Mouse (Mus musculus) erythroblast, embryonic 14.5 days (primary cell): ENCODE data around the gene Abhd12b. TPM values are rescaled to one million over a fixed set of nuclear protein-coding genes. Genes with fewer than 3 reads are reported as not detected.

ENCODE experiments used
- H3K27me3 ChIP-seq: 2 replicates; pipeline ENCODE4 v1.6.1; 2012; ENCODE audit warnings: inconsistent platforms; ENCODE audit not compliant: control insufficient read depth
- H3K36me3 ChIP-seq: 2 replicates; pipeline ENCODE4 v1.6.1; 2012; ENCODE audit warnings: mild to moderate bottlenecking, inconsistent platforms; ENCODE audit not compliant: control insufficient read depth
- H3K4me1 ChIP-seq: 2 replicates; pipeline ENCODE4 v1.6.1; 2012; ENCODE audit warnings: inconsistent platforms; ENCODE audit not compliant: control insufficient read depth
- H3K4me3 ChIP-seq: replicated peaks from 2 replicates; pipeline ENCODE3; 2012; ENCODE audit warnings: moderate library complexity, mild to moderate bottlenecking, inconsistent platforms
- H3K9me3 ChIP-seq: 2 replicates; pipeline ENCODE4 v1.6.1; 2012; ENCODE audit warnings: low read length, inconsistent platforms, mixed read lengths; ENCODE audit not compliant: control insufficient read depth
- GATA1 ChIP-seq: IDR thresholded peaks from 2 replicates; pipeline ENCODE4 v1.6.1; 2012; ENCODE audit warnings: low read length, inconsistent platforms, mixed read lengths
- TAL1 ChIP-seq: IDR thresholded peaks from 3 replicates; pipeline ENCODE4 v1.6.1; 2012; ENCODE audit warnings: low read length, inconsistent platforms, mixed read lengths
- polyA plus RNA-seq: library from polyadenylated mRNA; stranded (reverse); fragments of >175 nt; gene quantifications from 2 replicates; pipeline ENCODE4 v1.2.3, GENCODE M21; 2012

Abhd12b gene
- polyA plus RNA-seq, 1 experiment, result not detected

DNA sequence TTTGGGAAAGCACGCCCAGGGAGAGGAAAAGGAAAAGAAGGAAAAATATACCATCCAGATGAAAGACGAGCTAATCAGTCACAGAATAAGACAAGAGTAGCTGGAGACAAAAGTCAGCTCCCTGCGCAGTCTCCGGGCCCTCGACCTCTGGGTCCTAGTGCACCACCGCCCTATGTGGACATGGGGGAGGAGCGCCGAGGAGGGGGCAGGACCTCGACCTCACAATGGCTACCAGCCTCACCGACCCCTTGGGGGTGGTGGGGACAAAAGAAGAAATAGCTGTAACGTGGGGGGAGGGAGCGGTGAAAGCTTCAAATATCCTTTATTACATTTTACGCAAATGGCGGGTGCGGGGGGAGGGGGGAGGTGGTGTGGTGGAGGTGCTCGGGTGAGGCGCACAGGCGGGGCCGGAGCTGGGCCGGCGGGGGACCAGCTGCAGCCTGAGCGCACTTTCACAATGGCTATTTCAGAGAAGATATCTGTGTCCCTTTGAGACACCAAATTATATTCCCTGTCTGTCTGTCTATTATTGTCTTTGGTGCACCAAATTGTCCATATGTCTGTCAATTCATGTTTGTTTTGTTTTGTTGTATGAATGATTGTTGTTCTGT lies 30.3 kb downstream of the Abhd12b start:
- H3K27me3 ChIP-seq, result no peaks in the 10 kb centered on the region
- H3K36me3 ChIP-seq, result no peaks in the 10 kb centered on the region
- no peak overlapping the region for H3K4me3 ChIP-seq
- TF ChIP-seq GATA1 (no peak), TAL1 (no peak)
- H3K4me1 ChIP-seq, result no peaks in the 10 kb centered on the region
- peaks cover 21% of the 10 kb centered on the region for H3K9me3 ChIP-seq

DNA sequence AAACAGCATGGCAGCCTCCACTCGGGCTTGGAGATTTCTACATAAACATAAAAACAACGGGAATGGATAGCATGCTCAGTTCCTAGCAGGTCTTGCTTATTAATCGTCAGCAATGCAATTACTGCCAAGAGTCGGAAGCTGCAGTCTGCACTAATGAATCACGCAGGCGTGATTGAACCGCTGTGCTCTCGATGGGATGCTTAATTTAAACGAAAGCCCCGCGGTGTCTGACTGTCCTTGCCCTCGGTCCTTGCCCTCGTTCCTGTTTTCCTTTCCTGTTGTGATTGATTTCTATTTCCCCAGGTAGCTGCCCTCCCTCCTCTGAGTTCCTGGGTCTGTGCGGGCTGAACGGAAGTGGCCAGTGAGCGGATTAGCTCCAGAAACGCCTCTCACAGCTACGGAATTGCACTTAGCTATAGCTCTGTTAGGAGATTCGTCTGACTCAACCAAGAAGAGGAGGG lies 38.4 kb downstream of the Abhd12b start:
- no peak for TF ChIP-seq GATA1
- H3K9me3 ChIP-seq, result no peaks in the 10 kb centered on the region

DNA sequence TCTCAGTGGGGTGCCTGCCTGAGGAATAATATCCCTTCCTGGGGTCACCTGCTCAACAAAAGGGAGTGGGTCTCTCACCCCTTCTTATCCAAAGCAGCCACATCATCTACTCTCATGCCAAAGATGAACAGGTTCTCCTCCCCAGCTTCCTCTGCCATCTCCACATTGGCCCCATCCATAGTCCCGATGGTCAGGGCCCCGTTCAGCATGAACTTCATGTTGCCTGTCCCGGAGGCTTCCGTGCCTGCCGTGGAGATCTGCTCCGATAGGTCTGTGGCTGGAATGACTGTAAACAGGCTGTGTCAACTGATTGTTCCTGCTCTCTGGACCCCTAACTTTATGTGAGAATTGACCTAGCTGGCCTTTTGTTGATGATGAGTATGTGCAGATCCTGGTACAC lies 41.5 kb downstream of the Abhd12b start:
- no peaks in the 10 kb centered on the region for H3K27me3 ChIP-seq
- H3K4me1 ChIP-seq, result no peaks in the 10 kb centered on the region
- H3K36me3 ChIP-seq, result peaks cover 2% of the 10 kb centered on the region; the same call in 1 of the 2 replicates
- H3K9me3 ChIP-seq, result no peaks in the 10 kb centered on the region
- no peak overlapping the region for H3K4me3 ChIP-seq
- TF ChIP-seq GATA1, result no peak
- no peak for TF ChIP-seq TAL1

More for the DNA sequence above, 38.4 kb downstream of the Abhd12b start:
- no peak overlapping the region for H3K4me3 ChIP-seq
- H3K27me3 ChIP-seq, result no peaks in the 10 kb centered on the region
- no peaks in the 10 kb centered on the region for H3K4me1 ChIP-seq
- H3K36me3 ChIP-seq, result no peaks in the 10 kb centered on the region; the same call in 1 of the 2 replicates

DNA sequence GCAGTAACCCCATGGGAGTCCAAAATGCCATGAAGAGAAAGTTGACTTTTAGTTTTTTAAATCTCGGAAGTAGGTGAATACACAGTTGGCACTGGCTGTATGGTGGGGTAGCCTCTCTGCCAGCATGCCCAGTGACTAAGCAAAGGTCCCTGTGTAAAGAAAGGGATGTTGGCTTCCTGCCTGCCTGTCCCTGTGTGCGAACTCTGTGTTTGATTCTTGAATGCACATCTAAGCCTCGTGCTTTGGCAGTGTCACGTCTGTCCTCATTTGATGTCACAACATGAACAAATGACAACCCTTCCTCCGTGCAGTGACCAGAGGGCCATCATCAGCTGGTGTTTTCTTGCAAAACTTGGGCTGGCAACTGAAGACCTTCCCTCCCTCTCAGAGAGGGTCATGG lies 42.4 kb downstream of the Abhd12b start:
- no peak for TF ChIP-seq TAL1
- no peak for TF ChIP-seq GATA1
- Histone ChIP-seq H3K36me3 (peaks cover 2% of the 10 kb centered on the region; the same call in 1 of the 2 replicates), H3K4me1 (no peaks in the 10 kb centered on the region)

DNA sequence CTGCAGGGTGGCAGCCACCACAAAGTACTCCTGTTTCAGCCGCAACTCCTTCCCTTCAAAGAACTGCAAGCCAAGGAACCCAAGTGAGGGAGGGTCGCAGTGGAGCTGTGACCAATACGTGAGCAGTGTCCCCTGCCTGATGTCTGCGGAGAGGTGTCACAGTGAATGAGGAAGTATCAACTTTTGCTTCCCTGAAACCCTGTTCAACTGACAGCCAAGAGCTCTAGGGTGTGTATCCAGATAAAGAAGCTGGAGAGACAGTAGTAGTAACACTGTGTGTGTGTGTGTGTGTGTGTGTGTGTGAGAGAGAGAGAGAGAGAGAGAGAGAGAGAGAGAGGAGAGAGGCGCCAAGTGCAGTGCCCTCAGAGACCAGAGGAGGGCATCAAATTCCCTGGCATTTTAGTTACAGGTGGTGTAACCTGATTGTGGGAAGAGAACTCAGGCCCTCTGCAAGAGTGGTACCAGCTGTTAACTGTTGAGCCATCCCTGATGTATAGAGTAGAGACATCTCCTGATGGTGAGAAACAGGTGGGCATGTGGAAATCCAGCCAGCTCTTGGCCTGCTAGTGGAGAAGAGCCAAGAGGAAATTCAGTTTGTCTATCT lies 48.1 kb downstream of the Abhd12b start:
- TF ChIP-seq TAL1 (no peak), GATA1 (no peak)
- H3K4me3 ChIP-seq, result no peak overlapping the region
- peaks cover 6% of the 10 kb centered on the region; the same call in 1 of the 2 replicates for H3K36me3 ChIP-seq

More for the DNA sequence above, 42.4 kb downstream of the Abhd12b start:
- no peaks in the 10 kb centered on the region for H3K27me3 ChIP-seq
- H3K9me3 ChIP-seq, result no peaks in the 10 kb centered on the region
- no peak overlapping the region for H3K4me3 ChIP-seq

DNA sequence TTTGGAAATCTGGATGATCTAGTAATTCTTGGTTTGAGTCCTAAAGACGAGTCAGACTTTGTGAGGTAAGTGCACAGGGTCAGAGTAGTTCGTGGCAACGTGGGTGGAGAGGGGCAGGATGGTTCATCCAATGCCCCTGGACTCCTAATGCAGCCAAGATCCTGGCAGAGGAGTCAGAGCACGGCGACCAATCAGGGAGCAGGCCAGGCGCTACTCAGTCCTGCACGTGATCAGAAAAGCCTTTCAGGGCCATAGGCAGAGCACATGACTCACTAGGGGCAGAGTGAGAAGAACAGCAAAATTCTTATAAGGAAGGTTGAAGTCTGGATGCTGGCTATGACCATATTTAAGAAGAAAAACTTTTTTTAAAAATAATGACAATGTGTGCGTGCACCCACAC lies 50.5 kb downstream of the Abhd12b start:
- Histone ChIP-seq H3K27me3 (no peaks in the 10 kb centered on the region), H3K36me3 (peaks cover 6% of the 10 kb centered on the region; the same call in 1 of the 2 replicates), H3K4me1 (no peaks in the 10 kb centered on the region), H3K4me3 (no peak overlapping the region), H3K9me3 (no peaks in the 10 kb centered on the region)
- TF ChIP-seq GATA1 (no peak), TAL1 (no peak)

More for the DNA sequence above, 48.1 kb downstream of the Abhd12b start:
- Histone ChIP-seq H3K9me3 (no peaks in the 10 kb centered on the region), H3K4me1 (no peaks in the 10 kb centered on the region), H3K27me3 (no peaks in the 10 kb centered on the region)

DNA sequence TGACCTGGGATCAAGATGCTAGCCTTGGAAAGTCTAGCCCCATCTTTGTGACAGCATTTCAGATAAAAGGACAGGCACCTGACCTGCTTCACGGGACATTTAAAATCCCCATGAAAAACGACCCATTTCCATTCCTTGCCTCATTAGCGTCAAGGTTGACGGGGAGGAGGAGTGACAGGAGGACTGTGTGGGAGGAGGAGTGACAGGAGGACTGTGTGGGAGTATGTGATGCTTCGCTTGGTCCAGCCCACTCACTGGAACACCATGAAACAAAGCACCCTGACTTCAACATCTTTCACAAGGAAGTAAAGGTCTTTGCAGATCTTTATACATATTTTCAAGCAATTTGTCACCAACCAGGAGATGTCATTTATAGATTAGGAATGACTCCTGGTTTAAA lies 54.3 kb downstream of the Abhd12b start:
- H3K27me3 ChIP-seq, result no peaks in the 10 kb centered on the region
- H3K36me3 ChIP-seq, result peaks cover 4% of the 10 kb centered on the region; the same call in 1 of the 2 replicates
- no peaks in the 10 kb centered on the region for H3K9me3 ChIP-seq
- H3K4me3 ChIP-seq, result no peak overlapping the region
- TF ChIP-seq GATA1 (no peak), TAL1 (no peak)
- H3K4me1 ChIP-seq, result no peaks in the 10 kb centered on the region

DNA sequence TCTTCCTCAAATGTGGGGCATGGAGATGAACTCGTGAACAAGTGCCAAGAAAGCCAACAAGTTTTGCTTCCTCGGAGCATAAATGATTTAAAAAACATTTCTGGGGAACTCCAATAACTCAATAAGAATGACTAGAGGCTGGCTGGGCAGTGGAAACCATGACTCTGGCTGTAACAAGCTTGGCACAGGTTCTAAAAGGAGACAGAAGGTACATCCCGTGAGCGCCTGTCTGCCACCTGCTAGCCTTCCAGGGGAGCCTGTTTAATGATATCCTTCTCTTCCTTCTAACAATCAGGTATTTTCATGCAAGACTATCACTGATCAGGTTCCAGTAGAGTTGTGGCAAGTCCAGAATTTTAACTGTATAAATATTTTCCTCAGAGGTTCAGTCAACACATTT lies 58.6 kb downstream of the Abhd12b start:
- H3K36me3 ChIP-seq, result no peaks in the 10 kb centered on the region; the same call in 1 of the 2 replicates
- no peaks in the 10 kb centered on the region for H3K9me3 ChIP-seq
- H3K4me3 ChIP-seq, result no peak overlapping the region
- H3K4me1 ChIP-seq, result no peaks in the 10 kb centered on the region
- no peaks in the 10 kb centered on the region for H3K27me3 ChIP-seq
- TF ChIP-seq TAL1 (no peak), GATA1 (no peak)

DNA sequence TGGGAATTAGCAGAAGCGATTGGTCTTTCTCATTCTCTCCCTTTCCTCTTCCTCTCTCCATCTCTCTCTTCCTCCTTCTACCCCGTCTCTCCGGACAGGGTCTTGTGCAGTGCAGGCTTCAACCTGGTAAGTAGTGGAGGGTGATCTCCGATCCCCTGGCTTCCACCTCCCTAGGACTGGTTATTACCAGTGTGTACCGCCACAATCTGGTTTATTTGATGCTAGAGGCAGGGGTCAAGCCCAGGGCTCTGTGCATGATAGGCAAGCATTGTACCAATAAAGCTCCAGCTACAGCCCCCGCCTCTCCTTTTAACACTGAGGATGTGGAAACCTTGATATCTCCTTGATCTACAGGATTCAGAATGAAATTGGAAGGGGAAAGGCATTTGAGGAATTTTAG lies 59.7 kb downstream of the Abhd12b start:
- Histone ChIP-seq H3K9me3 (no peaks in the 10 kb centered on the region), H3K4me3 (no peak overlapping the region), H3K36me3 (no peaks in the 10 kb centered on the region; the same call in 1 of the 2 replicates), H3K27me3 (no peaks in the 10 kb centered on the region), H3K4me1 (no peaks in the 10 kb centered on the region)
- TF ChIP-seq TAL1, result no peak
- TF ChIP-seq GATA1, result no peak

DNA sequence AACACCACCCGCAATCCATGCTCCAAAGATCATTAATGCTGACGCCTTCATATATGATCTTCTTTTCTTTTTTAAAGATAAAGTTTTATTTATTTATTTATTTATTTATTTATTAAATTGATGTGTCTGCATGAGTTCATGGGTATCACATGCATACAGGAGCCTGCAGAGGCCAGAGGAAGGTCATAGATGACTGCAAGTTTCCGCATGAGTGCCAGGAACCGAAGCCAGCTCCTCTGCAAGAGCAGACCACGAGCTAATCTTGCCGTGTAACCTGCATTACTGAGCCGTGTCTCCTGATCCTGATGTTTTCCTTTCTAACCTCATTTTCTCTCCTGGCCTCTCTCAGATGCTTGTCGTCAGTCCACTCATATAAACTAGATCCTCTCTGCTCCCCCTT lies 60.3 kb downstream of the Abhd12b start:
- Histone ChIP-seq H3K4me1 (no peaks in the 10 kb centered on the region), H3K27me3 (no peaks in the 10 kb centered on the region), H3K4me3 (no peak overlapping the region), H3K36me3 (no peaks in the 10 kb centered on the region; the same call in 1 of the 2 replicates), H3K9me3 (no peaks in the 10 kb centered on the region)
- TF ChIP-seq GATA1, result no peak
- no peak for TF ChIP-seq TAL1
